Mouse (Mus musculus) macrophage (primary cell): ENCODE measurements around the gene Serinc4. TPM values are rescaled to one million over a fixed set of nuclear protein-coding genes. Genes with fewer than 3 reads are reported as not detected.

Experiments used
- H3K27ac ChIP-seq: fragments of 350-480 bp; formaldehyde crosslinking; 2 replicates; pipeline ENCODE4 v1.9.0; 2021
- H3K36me3 ChIP-seq: fragments of 350-480 bp; formaldehyde crosslinking; 2 replicates; pipeline ENCODE4 v1.9.0; 2021; ENCODE audit errors: inconsistent target
- H3K4me3 ChIP-seq: fragments of 350-480 bp; formaldehyde crosslinking; 2 replicates; pipeline ENCODE4 v1.9.0; 2021; ENCODE audit errors: inconsistent target
- H3K79me2 ChIP-seq: fragments of 350-480 bp; formaldehyde crosslinking; 2 replicates; pipeline ENCODE4 v1.9.0; 2021; ENCODE audit errors: inconsistent target
- WGBS: methylation state at CpG from one replicate; pipeline ENCODE4 v1.1.7; 2026; ENCODE audit warnings: inconsistent platforms; ENCODE audit not compliant: missing documents; 5-methylcytosine and 5-hydroxymethylcytosine counted together
- polyA plus RNA-seq: library from polyadenylated mRNA; stranded (reverse); fragments of 250-400 nt; gene quantifications from 3 replicates; pipeline ENCODE4 v1.2.4, GENCODE M21; 2018; ENCODE audit warnings: inconsistent platforms

Gene Serinc4
- polyA plus RNA-seq, 1 experiment from 2014 or later: 0.50 TPM

- peak overlapping the region; percentile 35 for H3K4me3 ChIP-seq
- H3K79me2 ChIP-seq: no peaks in the 10 kb centered on the region
- WGBS: 37% methylated on average over 11 of the region's 11 CpGs
- H3K36me3 ChIP-seq: no peaks in the 10 kb centered on the region
- H3K27ac ChIP-seq: no peak overlapping the region
These were observed 14.8 kb downstream of the Serinc4 start for GRCm38 (mm10) chr2:121441800-121442199.

GRCm38 (mm10) chr2:121440834-121441605 is 15.6 kb downstream of the Serinc4 start:
- Histone ChIP-seq H3K27ac (no peak overlapping the region), H3K36me3 (peaks cover 2% of the 10 kb centered on the region; the same call in 1 of the 2 replicates), H3K79me2 (no peaks in the 10 kb centered on the region), H3K4me3 (no peak overlapping the region)
- 80% methylated on average over 5 of the region's 5 CpGs for WGBS

DNA sequence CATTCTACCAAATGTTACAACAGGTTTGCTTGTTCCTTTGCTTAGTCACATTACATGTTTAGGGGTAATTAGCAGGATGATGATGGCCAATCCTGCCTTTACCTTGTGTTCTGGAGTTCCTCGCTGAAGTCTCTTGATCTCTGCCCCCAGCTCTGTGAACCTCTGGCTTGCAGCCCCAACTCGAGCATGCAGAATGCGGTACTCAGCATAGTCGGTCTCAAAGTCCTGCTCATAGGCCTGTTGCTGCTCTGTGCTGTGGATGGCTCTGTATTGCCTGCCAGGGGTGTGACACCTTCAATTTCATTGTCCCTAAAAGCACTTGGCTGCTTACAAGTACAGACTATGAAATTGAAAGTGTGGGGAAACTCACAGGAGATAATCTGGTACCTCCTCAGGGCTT is 16.8 kb downstream of the Serinc4 start:
- H3K36me3 ChIP-seq: peaks cover 12% of the 10 kb centered on the region; the same call in 1 of the 2 replicates
- WGBS: 91% methylated on average over 4 of the region's 4 CpGs
- no peak overlapping the region for H3K27ac ChIP-seq
- H3K4me3 ChIP-seq: no peak overlapping the region
- H3K79me2 ChIP-seq: no peaks in the 10 kb centered on the region

- 100% methylated on average over 1 of the region's 1 CpGs for WGBS
- Histone ChIP-seq H3K27ac (no peak overlapping the region), H3K4me3 (no peak overlapping the region), H3K79me2 (peaks cover 8% of the 10 kb centered on the region; the same call in 1 of the 2 replicates), H3K36me3 (peaks cover 59% of the 10 kb centered on the region)
These were observed 21.7 kb downstream of the Serinc4 start for GRCm38 (mm10) chr2:121434854-121435253.

GRCm38 (mm10) chr2:121425890-121426289 is 30.7 kb downstream of the Serinc4 start:
- 100% methylated on average over 1 of the region's 2 CpGs for WGBS
- H3K4me3 ChIP-seq: no peak overlapping the region
- peaks cover 97% of the 10 kb centered on the region for H3K79me2 ChIP-seq
- H3K27ac ChIP-seq: no peak overlapping the region
- peaks cover 67% of the 10 kb centered on the region for H3K36me3 ChIP-seq

GRCm38 (mm10) chr2:121423166-121423565 is 33.4 kb downstream of the Serinc4 start:
- peaks cover 47% of the 10 kb centered on the region for H3K36me3 ChIP-seq
- no peak overlapping the region for H3K4me3 ChIP-seq
- WGBS: 88% methylated on average over 2 of the region's 2 CpGs
- H3K79me2 ChIP-seq: peaks cover 100% of the 10 kb centered on the region
- no peak overlapping the region for H3K27ac ChIP-seq

GRCm38 (mm10) chr2:121418476-121418875 is 38.1 kb downstream of the Serinc4 start:
- H3K4me3 ChIP-seq: no peak overlapping the region
- H3K36me3 ChIP-seq: peaks cover 31% of the 10 kb centered on the region
- WGBS: 91% methylated on average over 3 of the region's 3 CpGs
- H3K27ac ChIP-seq: no peak overlapping the region
- peaks cover 96% of the 10 kb centered on the region for H3K79me2 ChIP-seq

DNA sequence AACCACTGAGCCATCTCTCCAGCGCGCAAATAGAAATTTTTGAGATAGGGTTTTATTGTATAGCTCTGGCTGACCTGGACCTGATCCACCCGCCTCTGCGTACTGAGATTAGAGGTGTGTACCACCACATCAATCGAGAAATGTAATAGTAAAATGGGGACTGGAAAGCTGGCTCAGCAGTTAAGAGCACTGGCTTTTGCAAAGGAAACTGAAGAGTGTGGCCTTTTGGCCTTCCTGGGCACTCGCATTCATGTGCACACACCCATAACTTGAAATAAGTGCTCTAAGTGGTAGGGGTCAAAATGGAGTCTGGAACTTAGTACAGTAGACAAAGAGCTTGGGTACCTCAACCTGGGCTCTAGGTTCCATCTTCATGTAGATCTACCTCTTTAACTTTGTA is 40.2 kb downstream of the Serinc4 start:
- Histone ChIP-seq H3K36me3 (0 out of 2 replicates have a peak, but pooled peaks cover 12% of the 10 kb centered on the region), H3K4me3 (no peak overlapping the region), H3K27ac (no peak overlapping the region), H3K79me2 (peaks cover 75% of the 10 kb centered on the region)
- 94% methylated on average over 6 of the region's 6 CpGs for WGBS

GRCm38 (mm10) chr2:121415591-121415990 is 41.0 kb downstream of the Serinc4 start:
- WGBS: 94% methylated on average over 3 of the region's 3 CpGs
- Histone ChIP-seq H3K27ac (no peak overlapping the region), H3K79me2 (peaks cover 67% of the 10 kb centered on the region), H3K36me3 (0 out of 2 replicates have a peak, but pooled peaks cover 12% of the 10 kb centered on the region), H3K4me3 (peak overlapping the region; percentile 79; the same call in 1 of the 2 replicates)

- Histone ChIP-seq H3K4me3 (peak overlapping the region; percentile 79), H3K36me3 (0 out of 2 replicates have a peak, but pooled peaks cover 12% of the 10 kb centered on the region), H3K27ac (no peak overlapping the region), H3K79me2 (peaks cover 62% of the 10 kb centered on the region)
- WGBS: 31% methylated on average over 3 of the region's 3 CpGs
These were observed 41.5 kb downstream of the Serinc4 start for GRCm38 (mm10) chr2:121415103-121415502.

DNA sequence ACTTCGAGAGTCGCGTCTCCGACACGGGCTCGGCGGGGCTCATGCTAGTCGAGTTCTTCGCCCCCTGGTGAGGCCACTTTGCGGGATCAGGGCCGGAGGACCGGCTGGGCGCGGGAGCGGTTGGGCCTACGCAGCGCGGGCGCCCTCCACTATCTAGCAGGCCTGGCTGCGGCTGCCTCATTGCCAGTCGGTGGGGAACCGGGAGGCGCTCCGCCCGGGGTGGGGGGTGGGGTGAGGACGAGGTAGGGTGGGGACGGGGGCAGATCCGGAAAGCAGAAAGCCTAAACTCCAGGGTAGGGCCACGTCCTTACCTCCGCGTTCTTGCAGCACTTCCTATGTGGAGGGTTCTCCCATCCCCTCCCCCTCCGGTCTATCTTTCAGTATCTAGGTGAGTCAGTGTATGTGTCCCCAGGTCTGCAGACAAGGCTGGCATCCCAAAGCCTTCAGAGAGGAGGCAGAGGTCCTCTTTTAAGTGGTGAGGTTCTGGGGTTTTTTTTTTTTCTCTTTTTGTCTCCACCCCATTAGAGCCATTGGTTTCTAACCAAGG is 42.4 kb downstream of the Serinc4 start:
- H3K4me3 ChIP-seq: peak overlapping the region; percentile 79
- WGBS: 1% methylated on average over 26 of the region's 32 CpGs
- 0 out of 2 replicates have a peak, but pooled peaks cover 12% of the 10 kb centered on the region for H3K36me3 ChIP-seq
- peak overlapping the region; percentile 52 for H3K27ac ChIP-seq
- H3K79me2 ChIP-seq: peaks cover 53% of the 10 kb centered on the region

DNA sequence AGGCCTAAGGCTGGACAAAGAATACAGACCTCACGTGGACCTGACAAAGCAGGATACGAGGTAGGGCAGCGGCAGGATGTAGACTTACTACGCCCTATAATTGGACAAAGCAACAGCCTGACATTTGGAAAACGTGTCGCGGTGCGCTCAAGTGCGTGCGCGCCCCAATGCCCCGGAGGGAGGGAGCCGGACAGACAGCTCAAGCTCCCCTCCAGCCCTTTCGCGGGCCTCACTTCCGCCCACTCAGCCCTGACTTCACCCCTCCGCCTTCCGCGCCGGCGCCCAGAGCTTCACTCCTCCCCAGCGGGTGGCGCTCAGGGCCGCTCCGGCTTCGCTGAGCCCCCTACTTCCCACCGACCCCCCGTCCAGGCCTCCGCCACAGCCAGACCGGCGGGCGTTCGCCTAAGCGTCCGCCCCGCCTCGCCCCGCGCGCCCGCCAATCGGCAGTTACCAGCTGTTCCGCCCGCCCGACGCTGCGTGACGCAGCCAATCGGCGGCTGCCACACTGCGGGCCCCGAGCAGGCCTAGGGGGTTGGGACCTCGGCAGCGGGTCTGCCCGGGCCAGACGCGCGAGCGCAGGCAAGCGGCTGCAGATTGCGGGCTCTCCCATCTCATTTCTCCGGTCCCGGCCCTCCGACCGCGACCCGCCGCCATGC is 43.1 kb downstream of the Serinc4 start, which contains the start of the genes Pdia3 and Catsper2:
TSS of gene Pdia3 (plus strand) at position 389 of the 656 bp plus-strand sequence.
TSS of gene Catsper2 (minus strand) at position 406 of the 656 bp plus-strand sequence.
- H3K27ac ChIP-seq: peak within 1 kb of the TSS; percentile 74
- peaks cover 46% of the 10 kb centered on the region for H3K79me2 ChIP-seq
- 0 out of 2 replicates have a peak, but pooled peaks cover 12% of the 10 kb centered on the region for H3K36me3 ChIP-seq
- peak within 1 kb of the TSS; percentile 79 for H3K4me3 ChIP-seq
- under 1% methylated on average over 45 of the region's 68 CpGs for WGBS

DNA sequence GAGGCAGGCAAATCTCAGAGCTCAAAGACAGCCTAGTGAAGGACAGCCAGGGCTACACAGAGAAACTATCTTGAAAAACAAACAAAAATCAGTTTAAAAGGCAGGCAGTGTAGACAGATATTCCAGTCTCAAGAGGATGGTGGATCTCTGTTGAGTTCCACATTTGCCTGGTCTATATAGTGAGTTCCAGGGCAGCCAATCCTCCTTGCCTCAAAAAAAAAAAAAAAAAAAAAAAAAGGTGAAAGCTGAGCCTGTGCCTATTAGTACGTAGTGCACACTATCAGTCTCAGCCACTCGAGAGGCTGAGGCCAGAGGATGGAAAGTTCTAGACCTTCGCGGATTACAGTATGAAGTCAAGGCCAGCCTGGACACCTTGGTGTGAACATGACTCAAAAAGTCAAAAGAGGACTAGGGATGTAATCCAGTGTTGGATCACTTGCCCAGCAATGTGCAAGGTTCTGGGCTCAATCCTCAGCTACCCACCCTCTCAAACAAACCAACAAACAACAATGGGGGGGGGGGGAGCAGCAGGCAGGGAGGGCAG is 43.7 kb downstream of the Serinc4 start:
- WGBS: 0% methylated on average over 2 of the region's 4 CpGs
- Histone ChIP-seq H3K79me2 (peaks cover 40% of the 10 kb centered on the region), H3K27ac (peak overlapping the region; percentile 74), H3K4me3 (peak overlapping the region; percentile 57), H3K36me3 (0 out of 2 replicates have a peak, but pooled peaks cover 8% of the 10 kb centered on the region)

DNA sequence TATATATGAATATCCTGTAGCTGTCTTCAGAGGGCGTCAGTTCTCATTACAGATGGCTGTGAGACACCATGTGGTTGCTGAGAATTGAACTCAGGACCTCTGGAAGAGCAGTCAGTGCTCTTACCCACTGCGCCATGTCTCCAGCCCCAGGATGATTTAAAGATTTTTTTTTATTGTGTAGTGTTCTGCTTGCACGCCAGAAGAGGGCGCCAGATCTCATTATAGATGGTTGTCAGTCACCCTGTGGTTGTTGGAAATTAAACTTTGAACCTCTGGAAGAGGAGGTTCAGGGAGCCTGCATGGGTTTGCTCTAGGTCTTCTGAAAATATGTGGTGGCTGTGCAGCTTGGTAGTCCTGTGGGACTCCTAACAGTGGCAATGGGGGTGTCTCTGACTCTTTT is 48.4 kb downstream of the Serinc4 start:
- H3K4me3 ChIP-seq: no peak overlapping the region
- no peak overlapping the region for H3K27ac ChIP-seq
- no peaks in the 10 kb centered on the region for H3K36me3 ChIP-seq
- no peaks in the 10 kb centered on the region; the same call in 1 of the 2 replicates for H3K79me2 ChIP-seq
- WGBS: 44% methylated on average over 4 of the region's 4 CpGs
